Mouse (Mus musculus) ES-E14 (cell line): ENCODE data around the gene Spsb1.

Experiments used
- CHD2 ChIP-seq: IDR thresholded peaks from 2 replicates; pipeline ENCODE4 v1.6.1; 2014; ENCODE audit warnings: mild to moderate bottlenecking, low read depth, low read length, inconsistent platforms
- HCFC1 ChIP-seq: IDR thresholded peaks from 2 replicates; pipeline ENCODE4 v1.6.1; 2012; ENCODE audit warnings: low read length, inconsistent platforms, borderline replicate concordance; ENCODE audit not compliant: insufficient read depth
- MAFK ChIP-seq: IDR thresholded peaks from 2 replicates; pipeline ENCODE4 v1.6.1; 2014; ENCODE audit warnings: mild to moderate bottlenecking, low read depth, low read length, inconsistent platforms; ENCODE audit not compliant: insufficient read depth
- ZC3H11A ChIP-seq: IDR thresholded peaks from 2 replicates; pipeline ENCODE4 v1.6.1; 2012; ENCODE audit warnings: low read depth, mild to moderate bottlenecking, inconsistent platforms, low read length, borderline replicate concordance
- ZNF384 ChIP-seq: IDR thresholded peaks from 2 replicates; pipeline ENCODE4 v1.6.1; 2012; ENCODE audit warnings: low read depth, low read length, inconsistent platforms

DNA sequence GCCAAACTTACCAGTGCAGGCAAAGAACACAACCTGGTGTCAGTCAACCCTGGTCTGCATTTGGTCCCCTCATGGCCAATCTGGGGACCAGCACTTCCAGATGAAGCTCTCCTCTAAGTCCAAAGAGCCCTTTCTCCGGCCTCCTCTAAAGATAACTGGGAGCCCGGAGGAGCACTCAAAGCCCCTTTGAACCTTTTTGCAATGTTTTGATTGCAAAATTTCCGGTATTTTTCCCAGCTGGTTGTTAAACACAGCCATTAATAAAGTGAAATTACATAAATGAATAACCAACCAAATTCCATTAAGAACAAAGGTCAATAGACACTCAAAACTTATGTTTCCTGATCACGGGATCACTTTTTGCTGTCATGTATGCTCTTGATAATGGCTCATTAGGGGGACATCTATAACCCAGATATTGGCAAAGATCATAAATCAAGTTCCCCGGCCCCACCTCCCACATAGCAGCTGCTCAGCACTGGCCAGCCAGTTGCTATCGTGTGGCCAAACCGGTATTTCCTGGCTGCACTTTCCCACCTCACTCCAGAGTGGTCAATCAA, 48.3 kb upstream of the Spsb1 start:
- TF ChIP-seq HCFC1 (no peak), ZNF384 (no peak), CHD2 (no peak), MAFK (no peak), ZC3H11A (no peak)
